Mouse (Mus musculus) lung, embryonic 15.5 days (tissue): ENCODE measurements around the gene Polr2i. TPM values are rescaled to one million over a fixed set of nuclear protein-coding genes. Genes with fewer than 3 reads are reported as not detected.
"Not testable (repeated sequence)": the region's sequence is repeated elsewhere in the genome, so short reads cannot be mapped to it uniquely, and the experiment has no call there.

Experiments used
- ATAC-seq: fragments of 200-750 bp; cut with Nextera tagmentation; 2 replicates; pipeline ENCODE4 v1.8.0; 2017; ENCODE audit warnings: moderate number of reproducible peaks, borderline replicate concordance; ENCODE audit not compliant: low FRiP score, low TSS enrichment; ENCODE audit errors: extremely low read depth
- H3K27ac ChIP-seq: fragments of 300-500 bp; sonication (generic); 2 replicates; pipeline ENCODE4 v1.5.1; 2015; ENCODE audit warnings: moderate library complexity, mild to moderate bottlenecking, inconsistent platforms
- H3K27me3 ChIP-seq: fragments of 300-500 bp; sonication (generic); 2 replicates; pipeline ENCODE4 v1.6.1; 2015; ENCODE audit warnings: inconsistent platforms
- H3K36me3 ChIP-seq: fragments of 300-500 bp; sonication (generic); 2 replicates; pipeline ENCODE4 v1.6.1; 2015; ENCODE audit warnings: inconsistent platforms
- H3K4me1 ChIP-seq: fragments of 300-500 bp; sonication (generic); 2 replicates; pipeline ENCODE4 v1.6.1; 2015; ENCODE audit warnings: inconsistent platforms
- H3K4me2 ChIP-seq: fragments of 300-500 bp; sonication (generic); 2 replicates; pipeline ENCODE4 v1.6.1; 2015; ENCODE audit warnings: inconsistent platforms, mild to moderate bottlenecking, moderate library complexity
- H3K4me3 ChIP-seq: fragments of 300-500 bp; sonication (generic); 2 replicates; pipeline ENCODE4 v1.5.1; 2015; ENCODE audit warnings: mild to moderate bottlenecking, inconsistent platforms
- H3K9ac ChIP-seq: fragments of 300-500 bp; sonication (generic); 2 replicates; pipeline ENCODE4 v1.6.1; 2015; ENCODE audit warnings: inconsistent platforms
- H3K9me3 ChIP-seq: fragments of 300-500 bp; sonication (generic); 2 replicates; pipeline ENCODE4 v1.6.1; 2016; ENCODE audit warnings: inconsistent platforms
- WGBS: fragments of 180-500 bp; shearing (Covaris S2); methylation state at CpG from one replicate; pipeline ENCODE4 v1.1.7; 2015; 5-methylcytosine and 5-hydroxymethylcytosine counted together
- polyA plus RNA-seq: library from polyadenylated mRNA; unstranded; fragments of >200 nt; fragmentation: Nextera tagmentation; extraction: Ambion mirVana; gene quantifications from 2 replicates; pipeline ENCODE4 v1.2.1, GENCODE M21; 2015

The Polr2i gene
- polyA plus RNA-seq, 1 experiment from 2014 or later = 148 TPM

GRCm38 (mm10) chr7:30206364-30206763 lies 25.4 kb upstream of the Polr2i start:
- H3K36me3 ChIP-seq, H3K9me3 ChIP-seq, H3K4me2 ChIP-seq, H3K4me3 ChIP-seq, H3K27ac ChIP-seq, H3K4me1 ChIP-seq, ATAC-seq, H3K9ac ChIP-seq, H3K27me3 ChIP-seq: not testable (repeated sequence)
- WGBS = 47% methylated on average over 5 of the region's 5 CpGs

GRCm38 (mm10) chr7:30211025-30211424 lies 20.7 kb upstream of the Polr2i start:
- H3K4me2 ChIP-seq = no peak overlapping the region
- H3K27ac ChIP-seq = no peak overlapping the region
- no peaks in the 10 kb centered on the region for H3K36me3 ChIP-seq
- H3K27me3 ChIP-seq = no peaks in the 10 kb centered on the region
- no peak for ATAC-seq
- no peaks in the 10 kb centered on the region for H3K9me3 ChIP-seq
- no peak overlapping the region for H3K9ac ChIP-seq
- WGBS = 24% methylated on average over 4 of the region's 4 CpGs
- H3K4me1 ChIP-seq = no peaks in the 10 kb centered on the region
- H3K4me3 ChIP-seq = no peak overlapping the region

GRCm38 (mm10) chr7:30213881-30214280 lies 17.9 kb upstream of the Polr2i start:
- H3K9ac ChIP-seq = no peak overlapping the region
- 73% methylated on average over 3 of the region's 3 CpGs for WGBS
- no peak overlapping the region for H3K4me3 ChIP-seq
- no peak for ATAC-seq
- peaks cover under 1% of the 10 kb centered on the region; the same call in 1 of the 2 replicates for H3K4me1 ChIP-seq
- no peaks in the 10 kb centered on the region for H3K27me3 ChIP-seq
- no peak overlapping the region for H3K27ac ChIP-seq
- H3K36me3 ChIP-seq = no peaks in the 10 kb centered on the region
- no peaks in the 10 kb centered on the region for H3K9me3 ChIP-seq
- H3K4me2 ChIP-seq = no peak overlapping the region

GRCm38 (mm10) chr7:30215875-30216274 lies 15.9 kb upstream of the Polr2i start:
- 88% methylated on average over 3 of the region's 3 CpGs for WGBS
- H3K9me3 ChIP-seq = no peaks in the 10 kb centered on the region
- H3K27me3 ChIP-seq = no peaks in the 10 kb centered on the region
- H3K36me3 ChIP-seq = no peaks in the 10 kb centered on the region
- no peak overlapping the region for H3K4me2 ChIP-seq
- no peak overlapping the region for H3K9ac ChIP-seq
- peaks cover 6% of the 10 kb centered on the region; the same call in 1 of the 2 replicates for H3K4me1 ChIP-seq
- no peak overlapping the region for H3K27ac ChIP-seq
- ATAC-seq = no peak
- H3K4me3 ChIP-seq = no peak overlapping the region

- Histone ChIP-seq H3K4me3 (peak overlapping the region; percentile 16; the same call in 1 of the 2 replicates), H3K4me2 (peak overlapping the region; percentile 49), H3K9ac (no peak overlapping the region; the same call in 1 of the 2 replicates), H3K27ac (no peak overlapping the region), H3K36me3 (no peaks in the 10 kb centered on the region), H3K27me3 (no peaks in the 10 kb centered on the region), H3K4me1 (peaks cover 6% of the 10 kb centered on the region; the same call in 1 of the 2 replicates), H3K9me3 (no peaks in the 10 kb centered on the region)
- WGBS = under 1% methylated on average over 16 of the region's 16 CpGs
- peak; percentile 60 for ATAC-seq
Measured at GRCm38 (mm10) chr7:30216723-30217151, 15.0 kb upstream of the Polr2i start.

GRCm38 (mm10) chr7:30217277-30217676 lies 14.5 kb upstream of the Polr2i start:
- H3K9me3 ChIP-seq = no peaks in the 10 kb centered on the region
- ATAC-seq = no peak
- 68% methylated on average over 2 of the region's 2 CpGs for WGBS
- H3K27ac ChIP-seq = no peak overlapping the region
- H3K4me3 ChIP-seq = no peak overlapping the region
- no peak overlapping the region for H3K9ac ChIP-seq
- peaks cover 6% of the 10 kb centered on the region; the same call in 1 of the 2 replicates for H3K4me1 ChIP-seq
- no peaks in the 10 kb centered on the region for H3K36me3 ChIP-seq
- H3K4me2 ChIP-seq = no peak overlapping the region
- H3K27me3 ChIP-seq = no peaks in the 10 kb centered on the region

GRCm38 (mm10) chr7:30219293-30220007 lies 12.3 kb upstream of the Polr2i start:
- Histone ChIP-seq H3K27ac (peak overlapping the region; percentile 51), H3K9ac (peak overlapping the region; percentile 59), H3K36me3 (peaks cover 17% of the 10 kb centered on the region), H3K4me1 (peaks cover 6% of the 10 kb centered on the region; the same call in 1 of the 2 replicates), H3K27me3 (no peaks in the 10 kb centered on the region), H3K4me3 (peak overlapping the region; percentile 50), H3K9me3 (no peaks in the 10 kb centered on the region), H3K4me2 (peak overlapping the region; percentile 94)
- WGBS = 3% methylated on average over 16 of the region's 16 CpGs
- ATAC-seq = peak; percentile 62; the same call in 1 of the 2 replicates

- no peak for ATAC-seq
- Histone ChIP-seq H3K4me3 (peak overlapping the region; percentile 50), H3K27me3 (no peaks in the 10 kb centered on the region), H3K4me1 (peaks cover 6% of the 10 kb centered on the region; the same call in 1 of the 2 replicates), H3K9ac (peak overlapping the region; percentile 59), H3K36me3 (peaks cover 19% of the 10 kb centered on the region), H3K4me2 (peak overlapping the region; percentile 94), H3K9me3 (no peaks in the 10 kb centered on the region), H3K27ac (no peak overlapping the region)
- WGBS = 21% methylated on average over 11 of the region's 11 CpGs
Measured at GRCm38 (mm10) chr7:30220008-30220356, 11.8 kb upstream of the Polr2i start.

GRCm38 (mm10) chr7:30221433-30221832 lies 10.3 kb upstream of the Polr2i start:
- no peak for ATAC-seq
- H3K27ac ChIP-seq = no peak overlapping the region
- no peaks in the 10 kb centered on the region for H3K9me3 ChIP-seq
- H3K4me2 ChIP-seq = no peak overlapping the region
- WGBS = 71% methylated on average over 3 of the region's 3 CpGs
- no peaks in the 10 kb centered on the region for H3K27me3 ChIP-seq
- H3K4me1 ChIP-seq = peaks cover 6% of the 10 kb centered on the region; the same call in 1 of the 2 replicates
- H3K9ac ChIP-seq = no peak overlapping the region
- H3K4me3 ChIP-seq = no peak overlapping the region
- peaks cover 31% of the 10 kb centered on the region for H3K36me3 ChIP-seq

GRCm38 (mm10) chr7:30222205-30222604 lies 9.5 kb upstream of the Polr2i start:
- 91% methylated on average over 5 of the region's 5 CpGs for WGBS
- H3K36me3 ChIP-seq = peaks cover 38% of the 10 kb centered on the region
- H3K4me3 ChIP-seq = no peak overlapping the region
- H3K9ac ChIP-seq = no peak overlapping the region
- no peak for ATAC-seq
- H3K4me2 ChIP-seq = no peak overlapping the region
- no peaks in the 10 kb centered on the region for H3K9me3 ChIP-seq
- peaks cover 6% of the 10 kb centered on the region; the same call in 1 of the 2 replicates for H3K4me1 ChIP-seq
- no peaks in the 10 kb centered on the region for H3K27me3 ChIP-seq
- no peak overlapping the region for H3K27ac ChIP-seq

GRCm38 (mm10) chr7:30224206-30224605 lies 7.5 kb upstream of the Polr2i start:
- 93% methylated on average over 12 of the region's 12 CpGs for WGBS
- Histone ChIP-seq H3K9ac (no peak overlapping the region), H3K27ac (no peak overlapping the region), H3K9me3 (no peaks in the 10 kb centered on the region), H3K27me3 (no peaks in the 10 kb centered on the region), H3K4me2 (no peak overlapping the region), H3K4me3 (no peak overlapping the region), H3K36me3 (peaks cover 52% of the 10 kb centered on the region), H3K4me1 (peaks cover 3% of the 10 kb centered on the region; the same call in 1 of the 2 replicates)
- no peak for ATAC-seq

- WGBS = under 1% methylated on average over 16 of the region's 16 CpGs
- no peaks in the 10 kb centered on the region for H3K9me3 ChIP-seq
- peak overlapping the region; percentile 52 for H3K9ac ChIP-seq
- peaks cover 37% of the 10 kb centered on the region for H3K36me3 ChIP-seq
- peak overlapping the region; percentile 77 for H3K4me2 ChIP-seq
- peak; percentile 17; the same call in 1 of the 2 replicates for ATAC-seq
- H3K27ac ChIP-seq = no peak overlapping the region; the same call in 1 of the 2 replicates
- H3K4me3 ChIP-seq = peak overlapping the region; percentile 61
- H3K27me3 ChIP-seq = no peaks in the 10 kb centered on the region
- peaks cover 17% of the 10 kb centered on the region for H3K4me1 ChIP-seq
Measured at GRCm38 (mm10) chr7:30231328-30231668, 450 bp upstream of the Polr2i start.
